Mouse (Mus musculus) heart, adult 9 months (tissue): Measurements from ENCODE around the gene Plac8.

ENCODE experiments used
- DNase-seq, 2 experiments: peaks; one replicate each; pipeline ENCODE4 v3.0.0; 2022; ENCODE audit warnings: low spot score in 2 of 2

Plac8 gene

DNA sequence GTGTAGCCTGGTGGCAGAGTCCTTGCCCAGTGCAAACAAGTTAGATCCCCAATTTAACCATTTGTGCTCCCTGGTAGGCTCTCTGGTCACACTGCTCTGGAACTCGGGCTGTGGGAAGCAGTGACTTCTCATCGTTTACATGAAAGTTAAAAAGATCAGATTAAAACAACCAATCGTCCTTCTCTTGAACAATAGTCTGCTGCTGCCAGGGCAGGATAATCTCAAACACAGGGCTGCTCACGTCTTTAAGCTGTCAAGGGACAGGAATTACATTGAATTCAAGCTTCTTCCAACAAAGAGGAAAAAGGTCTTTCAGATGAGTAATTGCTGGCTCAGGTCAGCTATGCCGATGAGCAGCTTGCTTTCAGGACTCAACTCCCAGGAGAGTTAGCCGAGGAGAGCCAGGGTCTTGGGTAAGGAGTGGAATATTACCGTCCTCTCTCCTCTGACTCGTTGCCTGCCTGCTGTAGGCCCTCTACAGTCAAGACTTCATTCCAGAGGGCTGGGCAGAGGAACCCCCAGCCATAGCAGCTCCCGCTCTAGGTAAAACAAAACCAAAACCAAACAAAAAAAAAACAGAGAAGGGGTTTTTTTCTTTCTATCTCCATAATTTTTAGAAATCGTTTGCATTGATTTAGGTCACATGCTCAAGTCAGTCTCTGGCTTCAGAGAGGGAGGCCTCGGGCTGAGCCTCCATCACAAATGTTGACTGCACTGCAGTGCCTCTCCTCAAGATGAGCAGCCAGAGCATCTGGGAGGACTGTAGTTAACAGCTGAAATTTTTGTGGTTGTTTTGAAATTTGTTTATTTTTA is 9.8 kb upstream of the Plac8 start:
- DNase-seq = no peak

DNA sequence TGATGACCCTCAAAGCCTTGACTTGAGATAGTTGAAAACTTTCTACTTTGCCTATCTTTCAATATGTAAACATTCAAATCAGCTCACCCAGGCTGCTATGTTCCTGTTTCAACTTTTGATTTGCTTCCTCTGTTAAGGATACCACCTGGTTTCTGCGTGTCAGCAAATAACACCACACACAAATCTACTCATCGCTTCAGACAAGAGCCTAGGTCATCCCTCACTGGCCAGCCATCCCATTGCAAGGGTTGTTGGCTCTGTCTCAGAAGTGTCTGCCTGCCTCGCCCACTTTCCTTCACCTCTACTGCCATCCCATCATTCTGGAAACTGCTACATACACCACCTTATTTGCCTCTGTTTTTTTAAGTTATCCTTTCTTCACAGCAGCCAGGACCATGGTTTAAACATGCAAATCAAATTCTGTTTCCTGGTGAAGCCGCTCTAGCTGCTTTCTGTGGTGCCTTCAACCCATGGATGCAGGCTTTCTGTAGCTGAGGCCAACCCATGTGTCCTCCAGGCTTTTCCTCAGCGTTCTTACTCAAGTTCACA is 6.9 kb upstream of the Plac8 start:
- DNase-seq = no peak

DNA sequence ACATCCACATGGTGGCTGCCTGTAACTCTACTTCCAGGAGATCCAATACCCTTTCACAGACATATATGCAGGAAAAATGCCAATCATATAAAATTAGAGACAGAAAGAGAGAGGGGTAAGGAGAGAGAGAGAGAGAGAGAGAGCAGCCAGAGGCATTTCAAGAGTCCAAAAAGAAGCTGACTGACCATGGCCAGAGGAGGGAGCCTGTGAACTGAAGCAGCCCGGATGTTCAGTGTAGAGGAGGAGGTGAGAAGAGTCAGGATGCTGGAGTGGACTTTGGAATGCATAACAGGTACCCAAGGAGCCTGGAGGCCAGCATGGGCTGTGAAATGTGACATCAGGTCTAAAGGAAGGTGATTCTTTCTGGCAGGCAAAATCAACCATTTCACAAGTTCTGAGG is 2.7 kb upstream of the Plac8 start:
- no peak for DNase-seq

DNA sequence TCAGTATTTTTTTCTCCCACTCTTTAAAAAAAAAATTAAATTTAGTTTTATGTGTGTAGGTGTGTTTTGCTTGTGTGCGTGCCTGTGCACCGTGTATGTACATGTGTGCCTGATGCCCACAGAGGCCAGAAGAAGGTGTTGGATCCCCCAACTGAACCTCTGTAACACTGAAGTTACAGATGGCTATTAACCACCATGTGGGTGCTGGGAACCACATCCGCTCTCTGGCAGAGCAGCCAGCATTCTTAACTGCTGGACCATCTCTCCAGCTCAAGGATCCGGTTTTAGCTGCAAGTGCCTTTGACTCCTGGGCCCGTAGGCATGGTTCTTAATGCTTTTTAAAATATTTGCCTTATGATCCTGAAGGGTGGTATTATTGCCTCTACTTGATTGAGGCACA is 1.2 kb upstream of the Plac8 start:
- no peak for DNase-seq

DNA sequence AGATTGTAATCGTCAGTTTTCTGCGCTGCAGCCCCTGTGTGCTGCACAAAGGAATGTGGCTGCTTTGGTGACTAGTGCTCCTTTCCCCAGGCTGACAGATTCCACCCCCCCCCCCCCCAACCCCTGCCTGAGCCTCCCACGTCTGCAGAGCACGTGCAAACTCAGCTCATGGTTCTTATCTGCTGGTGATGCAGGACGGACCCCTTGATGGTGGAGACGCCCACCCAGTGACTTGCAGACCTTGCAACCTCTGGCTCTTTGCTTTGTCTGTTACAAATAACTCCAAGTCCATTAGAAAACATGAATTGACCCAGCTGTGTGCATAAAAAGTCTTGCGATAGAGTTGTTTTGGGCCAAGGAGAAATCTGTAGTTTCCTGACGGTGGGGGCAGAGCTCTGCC is 1.3 kb downstream of the Plac8 start:
- DNase-seq = no peak

DNA sequence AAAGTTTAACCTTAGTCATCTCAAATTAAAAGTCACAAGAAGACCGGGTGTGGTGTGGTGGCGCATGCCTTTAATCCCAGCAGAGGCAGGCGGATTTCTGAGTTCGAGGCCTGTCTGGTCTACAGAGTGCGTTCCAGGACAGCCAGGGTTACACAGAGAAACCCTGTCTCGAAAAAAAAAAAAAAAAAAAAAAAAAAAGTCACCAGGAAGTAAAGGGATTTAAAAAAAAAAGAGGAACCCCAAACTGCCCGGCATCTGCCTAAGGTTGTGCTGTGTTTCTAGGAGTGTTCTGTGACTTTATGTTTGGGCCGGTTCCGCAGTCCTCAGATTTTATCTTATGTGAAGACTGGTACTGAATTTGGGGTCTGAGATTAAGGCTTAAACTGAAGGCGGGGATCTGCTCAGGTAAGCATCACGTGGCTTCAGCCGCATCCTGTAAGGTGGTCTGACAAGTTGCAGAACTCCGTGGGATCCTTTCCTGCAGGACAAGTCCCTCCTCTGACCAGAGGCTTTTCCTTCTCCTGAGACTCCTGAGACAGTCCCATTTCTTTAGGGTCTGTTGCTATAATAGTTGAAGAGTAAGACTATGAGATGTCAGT is 1.9 kb downstream of the Plac8 start:
- no peak for DNase-seq

DNA sequence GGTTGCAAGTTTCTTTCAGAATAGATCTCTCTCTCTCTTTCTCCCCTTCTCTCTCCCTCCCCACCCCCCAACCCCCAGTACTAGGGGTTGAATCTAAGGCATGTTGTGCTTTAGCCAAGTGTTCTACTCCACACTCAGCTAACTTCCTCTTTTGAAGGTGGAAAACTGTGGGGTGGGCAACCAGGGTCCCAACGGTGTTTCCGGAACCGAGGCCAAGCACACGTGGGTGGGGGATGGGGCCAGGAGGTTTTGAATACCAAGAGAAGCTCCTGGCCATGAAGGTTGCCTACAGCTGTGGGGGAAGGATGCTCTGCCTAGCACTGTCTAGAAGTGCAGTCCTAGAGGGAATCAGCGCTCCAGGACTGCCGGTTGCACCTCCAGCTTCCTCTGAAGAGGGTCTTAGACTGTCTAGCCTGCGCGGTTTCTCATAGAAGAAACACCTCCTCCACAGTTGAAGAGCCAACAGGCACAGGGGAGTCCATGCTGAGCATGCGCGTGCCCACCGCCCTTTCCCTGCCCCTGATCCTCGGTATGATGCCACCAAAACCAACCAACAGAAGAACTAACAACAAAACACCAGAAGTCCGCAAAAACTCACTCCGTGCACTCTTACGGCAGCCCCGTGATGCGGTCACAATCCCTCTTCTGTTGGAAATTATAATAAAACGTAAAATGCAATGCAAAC is 2.7 kb downstream of the Plac8 start:
- DNase-seq = no peak

DNA sequence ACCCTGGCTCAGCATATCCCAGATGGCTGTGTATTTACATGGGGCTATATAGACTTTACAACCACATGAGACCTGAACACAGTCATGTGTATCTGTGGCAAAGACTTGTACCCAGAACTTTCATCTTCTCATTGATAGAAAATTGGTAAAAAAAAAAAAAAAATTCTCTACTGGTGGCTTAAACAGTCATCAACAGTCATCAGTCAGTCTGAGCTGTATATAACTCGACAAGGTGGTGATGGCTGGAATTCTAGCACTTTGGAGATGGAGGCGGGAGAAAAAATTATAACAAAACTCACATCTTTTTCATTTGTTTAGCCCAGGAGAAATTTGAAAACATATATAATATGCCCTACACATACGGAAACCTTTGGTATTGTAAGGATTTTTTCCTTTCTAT is 3.2 kb downstream of the Plac8 start:
- no peak for DNase-seq

DNA sequence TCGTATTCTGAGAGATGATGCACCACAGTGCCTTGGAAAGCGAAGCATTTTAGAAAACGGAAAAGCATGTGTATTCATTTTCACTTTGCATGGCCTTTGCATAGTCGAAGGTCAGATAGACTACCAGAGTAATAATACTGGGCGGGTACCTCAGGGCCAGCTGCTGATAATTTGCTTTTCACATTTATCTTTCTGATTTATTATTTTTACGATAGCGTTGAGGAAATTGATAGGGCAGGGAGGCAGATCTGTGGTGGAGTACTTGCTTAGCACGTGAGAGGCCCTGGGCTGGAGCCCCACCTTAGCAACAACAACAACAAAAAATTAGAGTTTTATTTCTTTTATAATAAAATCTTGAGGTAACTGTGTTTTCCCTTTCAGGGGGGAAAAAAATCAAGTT is 3.9 kb downstream of the Plac8 start:
- no peak for DNase-seq

DNA sequence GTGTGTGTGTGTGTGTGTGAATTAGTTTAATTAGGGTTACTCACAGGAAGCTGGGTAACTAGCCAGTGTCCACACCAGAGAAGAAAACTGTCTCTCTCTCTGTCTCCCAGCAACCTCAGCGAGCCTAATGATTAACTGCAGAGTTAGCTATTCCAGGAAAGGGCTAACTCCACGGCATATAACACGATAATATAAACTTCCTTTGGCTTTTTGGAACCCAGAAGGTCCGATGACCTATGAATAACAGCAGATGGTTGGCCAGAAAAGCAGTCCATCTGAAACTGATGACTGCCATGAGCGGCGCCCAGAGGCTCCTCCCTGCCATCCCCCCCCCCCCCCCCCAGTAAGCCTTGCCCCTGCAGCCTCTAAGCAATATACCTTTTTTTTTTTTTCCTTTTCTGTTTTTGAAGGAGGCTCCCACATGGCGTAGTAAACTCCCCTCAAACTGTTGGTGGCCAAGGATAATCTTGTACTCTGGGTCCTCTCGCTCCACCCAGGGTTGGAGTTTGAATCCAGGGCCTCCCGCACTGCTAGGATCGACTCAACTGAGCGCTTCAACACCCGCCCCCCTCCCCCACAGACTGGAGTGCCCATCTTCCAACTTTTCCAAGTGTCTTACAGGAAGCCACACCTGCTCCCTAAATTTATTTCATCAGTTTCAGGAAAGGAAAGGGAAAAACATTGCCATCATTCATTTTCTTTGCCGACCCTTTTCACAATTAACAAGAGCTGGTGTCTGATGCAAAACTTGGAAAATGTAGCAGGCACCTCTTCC is 4.6 kb downstream of the Plac8 start:
- no peak for DNase-seq

DNA sequence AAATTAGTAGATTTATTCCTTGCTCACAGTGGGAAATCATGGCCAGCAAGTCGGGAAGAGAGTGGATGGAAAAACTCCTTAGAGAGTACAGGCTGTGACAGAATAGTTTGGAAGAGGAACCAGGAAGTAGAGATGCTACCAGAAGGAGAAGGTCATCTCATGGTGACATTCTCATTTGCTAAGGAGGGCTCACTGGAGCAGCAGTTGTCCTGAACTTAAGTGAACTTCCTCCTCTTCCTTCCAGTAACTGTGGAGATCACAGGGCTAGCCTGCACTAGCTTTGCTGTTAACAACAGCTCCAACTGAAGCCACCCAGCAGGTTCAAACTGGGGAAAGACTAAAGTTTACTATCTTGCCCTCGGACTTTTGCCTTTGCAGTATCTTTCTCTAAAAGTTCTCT is 5.2 kb downstream of the Plac8 start:
- DNase-seq = peak in 1 of 2 experiments; percentile 16

DNA sequence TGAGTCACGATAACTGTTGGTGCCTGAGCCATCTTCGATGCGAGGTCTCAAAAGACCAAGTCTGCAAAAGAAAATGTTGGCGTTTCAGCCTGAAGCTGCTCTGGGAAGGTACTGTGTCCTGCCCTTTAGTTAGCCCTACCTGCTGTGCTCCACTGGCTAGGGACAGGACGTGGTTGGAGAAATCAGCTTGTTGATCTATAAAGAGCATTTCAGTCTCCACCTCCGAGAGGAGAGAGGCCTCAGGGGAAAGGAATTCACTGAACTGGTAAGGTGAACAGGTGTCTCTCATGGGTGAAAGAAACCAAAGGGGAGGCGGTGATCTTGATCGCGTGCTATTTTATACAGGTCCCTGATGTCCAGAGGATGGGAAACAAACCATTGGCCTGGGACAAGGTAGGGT is 9.3 kb downstream of the Plac8 start:
- DNase-seq = no peak

DNA sequence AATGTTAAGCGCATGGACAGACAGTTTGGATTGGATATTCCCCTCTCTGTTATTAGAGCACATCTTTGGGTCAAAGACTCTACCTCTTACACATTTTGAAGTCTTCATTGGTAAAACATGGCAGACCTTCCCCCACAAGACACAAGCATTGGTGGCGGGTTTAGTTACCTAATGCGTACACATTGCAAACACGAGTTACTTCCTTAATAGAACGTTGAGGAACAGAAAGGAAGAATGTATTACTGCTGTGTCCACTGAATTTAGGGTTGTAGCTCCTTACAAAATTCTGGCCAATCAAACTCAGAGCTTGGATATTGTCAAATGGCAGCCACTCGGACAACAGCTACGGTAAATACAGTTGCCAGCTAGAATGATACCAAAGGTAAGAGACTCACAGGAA is 12.7 kb downstream of the Plac8 start:
- no peak for DNase-seq

DNA sequence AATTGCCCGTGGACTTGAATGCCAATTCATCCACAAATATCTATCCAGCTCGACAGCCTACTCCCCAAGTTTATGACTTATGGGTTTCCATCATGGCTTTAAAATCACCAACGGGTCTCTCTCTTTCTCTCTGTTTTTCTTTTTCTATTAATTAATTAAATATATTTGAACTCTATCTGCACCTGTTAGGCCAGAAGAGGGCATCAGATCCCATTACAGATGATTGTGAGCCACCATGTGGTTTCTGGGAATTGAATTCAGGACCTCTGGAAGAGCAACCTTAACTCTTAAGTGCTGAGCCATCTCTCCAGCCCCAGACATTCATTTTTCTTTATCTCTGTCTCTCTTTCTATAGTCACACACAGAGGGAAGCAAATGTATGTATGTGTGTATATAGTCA is 13.3 kb downstream of the Plac8 start:
- DNase-seq = no peak

DNA sequence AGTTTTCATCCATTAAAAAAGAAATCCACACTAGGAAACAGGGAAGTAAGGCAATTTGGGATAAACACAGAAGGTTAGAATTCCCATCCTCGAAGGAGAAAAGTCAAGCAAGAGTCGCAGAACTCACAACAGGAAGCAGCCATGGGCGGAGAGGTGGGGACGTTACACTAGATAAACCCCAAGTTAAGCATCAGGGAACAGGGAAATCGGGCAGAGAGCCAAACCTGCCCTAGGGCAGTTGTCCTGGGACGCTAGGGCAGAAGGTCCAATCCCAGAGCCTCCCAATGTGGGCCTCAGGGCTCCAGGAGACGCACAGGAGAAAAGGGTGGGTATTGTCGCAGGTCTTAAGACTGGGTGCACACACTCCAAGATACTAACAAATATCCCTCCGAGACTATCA is 14.5 kb downstream of the Plac8 start:
- DNase-seq = no peak

DNA sequence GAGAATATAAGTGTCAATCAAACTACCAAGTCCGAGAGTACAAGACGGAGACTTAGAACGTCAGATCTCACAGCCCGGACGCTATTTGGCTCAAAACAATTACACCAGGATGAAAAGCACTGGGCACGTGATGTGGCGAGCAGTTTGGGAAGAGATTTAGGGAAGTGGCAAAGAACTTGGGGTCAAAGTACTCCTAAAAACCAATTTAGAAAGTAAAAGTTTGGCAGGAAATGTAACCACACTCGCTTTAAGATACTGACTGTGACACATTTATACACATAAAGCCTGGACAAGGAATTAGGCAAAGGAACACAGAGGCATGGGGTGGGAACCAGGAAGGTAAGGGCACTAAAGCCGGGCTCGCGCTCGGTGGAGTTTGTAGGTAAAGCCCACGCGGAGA is 15.0 kb downstream of the Plac8 start:
- no peak for DNase-seq

DNA sequence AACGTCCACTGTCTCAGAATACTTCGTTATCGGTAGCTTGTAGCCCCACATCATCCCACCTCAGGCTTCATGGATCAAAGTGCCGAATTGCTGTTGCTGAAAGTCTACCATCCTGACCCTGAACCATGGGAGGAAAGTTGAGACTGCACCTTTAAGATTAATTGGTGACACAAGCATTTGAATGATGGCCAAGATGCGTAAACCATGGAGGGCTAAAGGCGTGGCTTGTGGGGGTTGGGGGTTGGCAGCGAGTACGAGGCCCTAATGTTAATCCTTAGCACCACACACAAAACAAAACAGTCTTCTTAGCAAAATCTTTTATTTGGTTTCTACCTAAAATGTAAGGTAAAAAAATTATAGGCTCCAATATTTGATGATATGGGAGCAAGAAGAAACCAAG is 18.6 kb downstream of the Plac8 start:
- no peak for DNase-seq

DNA sequence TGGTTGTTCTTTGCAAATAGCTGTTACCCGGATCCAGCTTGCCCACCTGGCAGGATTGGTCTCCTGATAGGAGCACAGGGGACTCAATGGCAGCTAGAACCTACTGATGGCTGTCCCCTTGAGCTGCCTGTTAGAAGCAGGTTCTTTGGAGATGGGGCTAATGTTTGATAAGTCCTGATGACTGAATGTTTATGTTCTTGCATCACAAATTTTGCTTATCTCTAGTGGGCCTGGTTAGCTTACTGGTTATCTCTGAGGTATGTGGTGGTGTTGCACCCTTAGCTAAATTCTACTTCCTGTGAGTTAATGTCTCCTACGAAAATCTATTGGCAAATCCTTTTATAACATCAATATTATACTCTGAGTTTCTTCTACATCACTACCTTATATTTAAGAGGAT is 20.1 kb downstream of the Plac8 start:
- DNase-seq = no peak

DNA sequence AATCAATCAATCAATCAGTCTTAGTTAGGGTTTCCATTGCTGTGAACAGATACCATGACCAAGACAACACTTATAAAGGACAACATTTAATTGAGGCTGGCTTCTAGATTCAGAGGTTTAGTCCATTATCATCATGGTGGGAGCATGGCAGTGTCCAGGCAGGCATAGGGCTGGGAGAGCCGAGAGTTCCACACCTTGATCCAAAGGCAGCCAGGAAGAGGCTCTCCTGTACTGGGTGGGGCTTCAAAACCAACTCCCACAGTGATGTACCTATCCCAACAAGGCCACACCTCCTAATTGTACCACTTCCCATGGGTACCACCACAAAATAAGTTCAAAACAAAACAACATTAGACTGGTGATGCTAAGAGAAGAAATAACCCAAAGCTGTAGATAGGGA is 21.9 kb downstream of the Plac8 start:
- DNase-seq = no peak

DNA sequence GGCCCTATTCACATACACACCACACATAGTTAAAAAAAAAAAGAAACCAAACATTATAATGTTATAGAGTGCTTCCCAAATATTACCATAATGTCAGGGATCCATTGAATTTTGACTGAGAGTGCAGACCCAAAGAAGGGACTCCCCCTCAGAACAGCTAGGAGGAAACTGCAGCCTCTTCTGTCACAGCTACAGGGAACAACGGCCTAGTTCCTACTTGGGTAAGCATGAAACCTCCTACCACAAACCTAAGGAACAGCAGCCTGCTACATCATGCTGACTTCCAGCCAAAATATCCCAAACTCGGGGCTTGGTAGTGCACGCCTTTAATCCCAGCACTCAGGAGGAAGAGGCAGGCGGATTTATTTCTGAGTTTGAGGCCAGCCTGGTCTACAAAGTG is 22.7 kb downstream of the Plac8 start:
- no peak for DNase-seq

DNA sequence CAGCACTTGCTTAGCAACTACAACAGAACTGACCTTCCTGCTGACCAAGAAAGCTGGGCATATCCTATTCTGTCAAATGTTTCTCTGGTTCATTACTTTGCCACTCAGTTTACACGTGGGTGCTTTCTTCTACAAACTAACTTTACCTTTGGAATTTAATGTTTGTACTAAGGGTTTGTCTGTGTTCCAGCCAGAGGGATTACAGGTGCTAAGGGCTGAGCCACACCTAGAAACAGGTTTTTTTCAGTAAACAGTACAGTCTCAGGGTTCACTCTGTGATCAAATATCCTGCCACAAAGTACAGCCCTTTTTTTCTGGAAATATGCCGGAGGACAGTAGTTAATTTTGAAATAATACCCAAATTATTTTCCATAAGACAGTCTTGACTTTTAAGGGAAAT is 23.8 kb downstream of the Plac8 start:
- no peak for DNase-seq
